Mouse (Mus musculus): ENCODE results near the gene Eif4e2.

DNA sequence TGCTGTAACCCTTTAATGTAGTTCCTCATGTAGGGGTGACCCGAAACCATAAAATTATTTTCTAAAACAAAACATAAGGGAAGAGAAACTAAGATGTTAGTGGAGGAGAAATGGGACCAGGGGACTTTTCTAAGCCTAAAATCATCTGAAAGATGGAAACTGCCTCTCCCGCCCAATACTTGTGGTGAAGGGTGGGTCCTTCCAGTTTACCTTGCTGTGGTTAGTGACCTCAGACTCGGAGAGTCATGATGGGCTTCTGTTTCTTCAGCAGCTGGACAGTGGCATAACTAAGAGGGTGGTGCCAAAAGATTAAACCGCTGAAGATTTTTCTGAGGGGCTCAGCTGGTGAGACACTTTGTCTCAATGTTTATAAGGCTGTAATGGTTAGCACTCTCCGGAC, 66.6 kb downstream of the Eif4e2 start:
- TF ChIP-seq CTCF (IDR thresholded peaks at IDR 0.05; ENCODE audit: control insufficient read depth, insufficient read depth, insufficient read length): no peak
- TF ChIP-seq USF1 (IDR thresholded peaks at IDR 0.05; ENCODE audit: low read depth): no peak
- TF ChIP-seq CEBPB (IDR thresholded peaks at IDR 0.05; ENCODE audit: low read depth): no peak
- TF ChIP-seq MYOG (IDR thresholded peaks at IDR 0.05; ENCODE audit: control insufficient read depth, extremely low read depth, insufficient read length): no peak
- no peak for TF ChIP-seq MAX (IDR thresholded peaks at IDR 0.05)
- TF ChIP-seq MYOD1 (IDR thresholded peaks at IDR 0.05; ENCODE audit: control insufficient read depth, insufficient read length, low read depth): no peak
- TF ChIP-seq FOSL1 (IDR thresholded peaks at IDR 0.05; ENCODE audit: insufficient read depth, low read length, poor library complexity, severe bottlenecking): no peak

Measured in C2C12 (cell line).